19 mouse cellular contexts compared by ENCODE assay signal in the genomic region with DNA sequence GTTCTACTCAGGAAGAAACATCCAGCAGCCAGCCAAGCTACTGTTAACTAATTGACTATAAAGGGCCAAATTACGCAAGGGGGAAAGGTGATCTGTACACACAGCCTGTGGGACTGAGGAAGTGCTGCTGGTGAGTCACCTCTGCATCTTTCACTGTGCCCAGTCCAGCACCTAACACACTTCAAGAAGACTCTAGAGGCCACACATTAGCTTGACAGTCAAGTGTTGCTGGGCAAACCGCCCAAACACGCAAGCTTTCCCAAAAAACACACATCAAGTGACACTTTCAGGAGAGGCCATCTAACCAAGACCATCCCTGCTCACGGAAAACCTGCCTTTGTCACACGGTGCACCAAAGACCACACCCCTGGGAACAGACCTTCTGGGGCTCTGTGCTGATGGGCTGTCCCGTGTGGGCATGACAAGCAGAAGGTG. TPM values are rescaled to one million over a fixed set of nuclear protein-coding genes. Genes with fewer than 3 reads are reported as not detected.
DNase-seq lines count a peak whose midpoint lies in the region; ATAC-seq lines count a peak whose summit lies in the region.
"Had no signal": no experiment of that assay in that cellular context is flagged by ENCODE, and none has a peak within 500 bp of the region (broad histone marks: within the 10 kb centered on the region; RNA-seq: fewer than 3 reads in every experiment).

No protein-coding gene starts in this region.

- peak overlapping the region; percentile 37; the same call in 1 of the 2 replicates for H3K27ac ChIP-seq in liver, embryonic 12.5 days
- H3K27ac ChIP-seq in liver, embryonic 16.5 days (ENCODE audit: low read length): peak overlapping the region; percentile 60
- H3K27ac ChIP-seq in hindbrain, embryonic 12.5 days: no peak overlapping the region
- no peak overlapping the region for H3K27ac ChIP-seq in limb, embryonic 10.5 days
- H3K27ac ChIP-seq: forebrain, embryonic 15.5 days; macrophage had no signal

- no peak overlapping the region for H3K9ac ChIP-seq in liver, embryonic 12.5 days
- H3K9ac ChIP-seq in liver, embryonic 16.5 days (ENCODE audit: low read depth, low read length): no peak overlapping the region
- H3K9ac ChIP-seq in hindbrain, embryonic 12.5 days: no peak overlapping the region
- H3K9ac ChIP-seq: forebrain, embryonic 15.5 days had no signal

- H3K4me1 ChIP-seq in liver, embryonic 12.5 days: peaks cover 77% of the 10 kb centered on the region
- H3K4me1 ChIP-seq in liver, embryonic 16.5 days (ENCODE audit: control insufficient read depth, low read depth, low read length): peaks cover 47% of the 10 kb centered on the region
- H3K4me1 ChIP-seq in hindbrain, embryonic 12.5 days: no peaks in the 10 kb centered on the region
- no peaks in the 10 kb centered on the region for H3K4me1 ChIP-seq in limb, embryonic 10.5 days
- H3K4me1 ChIP-seq: forebrain, embryonic 15.5 days had no signal

- no peak overlapping the region for H3K4me3 ChIP-seq in liver, embryonic 12.5 days
- no peak overlapping the region for H3K4me3 ChIP-seq in liver, embryonic 16.5 days (ENCODE audit: low read depth, low read length)
- H3K4me3 ChIP-seq in hindbrain, embryonic 12.5 days: no peak overlapping the region
- no peak overlapping the region for H3K4me3 ChIP-seq in limb, embryonic 10.5 days
- H3K4me3 ChIP-seq: forebrain, embryonic 15.5 days had no signal

- DNase-seq in liver: no peak
- DNase-seq in lung, postnatal 36 days: peak; percentile 85
- DNase-seq in adrenal gland, postnatal 14 days: no peak
- DNase-seq in gastrocnemius, postnatal 10 days: no peak
- no peak for DNase-seq in limb, embryonic 10.5 days (ENCODE audit: low spot score)
- DNase-seq: adrenal gland, postnatal 25 days; B cell, adult 2 months; cerebellum, adult 9-11 months; kidney, adult 18-20 months; layer of hippocampus, postnatal 36 days; left cerebral cortex, postnatal 4 days; midbrain, embryonic 14.5 days; thymus, adult 18-20 months had no signal

- no peaks in the 10 kb centered on the region for H3K9me3 ChIP-seq in liver, embryonic 12.5 days (replicated peaks)
- no peaks in the 10 kb centered on the region for H3K9me3 ChIP-seq in liver, embryonic 16.5 days (replicated peaks; ENCODE audit: control insufficient read depth, low read length)
- no peaks in the 10 kb centered on the region for H3K9me3 ChIP-seq in hindbrain, embryonic 12.5 days (replicated peaks)
- H3K9me3 ChIP-seq in limb, embryonic 10.5 days (replicated peaks): no peaks in the 10 kb centered on the region
- H3K9me3 ChIP-seq: forebrain, embryonic 15.5 days had no signal

- no peaks in the 10 kb centered on the region for H3K27me3 ChIP-seq in liver, embryonic 12.5 days (replicated peaks)
- H3K27me3 ChIP-seq in liver, embryonic 16.5 days (ENCODE audit: control insufficient read depth, insufficient read depth, low read depth, low read length): no peaks in the 10 kb centered on the region
- no peaks in the 10 kb centered on the region for H3K27me3 ChIP-seq in hindbrain, embryonic 12.5 days
- H3K27me3 ChIP-seq in limb, embryonic 10.5 days (ENCODE audit: low read depth, poor library complexity, severe bottlenecking): no peaks in the 10 kb centered on the region
- H3K27me3 ChIP-seq: forebrain, embryonic 15.5 days had no signal

- H3K36me3 ChIP-seq in liver, embryonic 12.5 days: peaks cover 33% of the 10 kb centered on the region
- H3K36me3 ChIP-seq in liver, embryonic 16.5 days (ENCODE audit: control insufficient read depth, insufficient read depth): no peaks in the 10 kb centered on the region
- peaks cover 40% of the 10 kb centered on the region for H3K36me3 ChIP-seq in hindbrain, embryonic 12.5 days
- peaks cover 75% of the 10 kb centered on the region for H3K36me3 ChIP-seq in limb, embryonic 10.5 days

- no peak for ATAC-seq in liver, embryonic 12.5 days
- peak; percentile 39; the same call in 1 of the 2 replicates for ATAC-seq in liver, embryonic 16.5 days (ENCODE audit: low read depth)
- ATAC-seq in hindbrain, embryonic 12.5 days (ENCODE audit: low FRiP score): no peak
- ATAC-seq: forebrain, embryonic 15.5 days; hindbrain, embryonic 16.5 days had no signal

- 79% methylated on average over 6 of the region's 6 CpGs for WGBS in liver, embryonic 12.5 days (ENCODE audit: insufficient replicate concordance)
- WGBS in liver, embryonic 16.5 days (ENCODE audit: insufficient replicate concordance): 71% methylated on average over 6 of the region's 6 CpGs
- WGBS in hindbrain, embryonic 12.5 days: 96% methylated on average over 6 of the region's 6 CpGs
- WGBS in limb, embryonic 10.5 days: 88% methylated on average over 6 of the region's 6 CpGs

- no peak overlapping the region for H3K4me2 ChIP-seq in liver, embryonic 12.5 days
- no peak overlapping the region for H3K4me2 ChIP-seq in liver, embryonic 16.5 days (ENCODE audit: low read depth, low read length)
- no peak overlapping the region for H3K4me2 ChIP-seq in hindbrain, embryonic 12.5 days (replicated peaks)
- H3K4me2 ChIP-seq: forebrain, embryonic 15.5 days had no signal

RNA-seq across cellular contexts. Expression of a gene that starts 34.5 kb away (rescaled TPM):
- polyA plus RNA-seq in liver, embryonic 12.5 days (2016; fragmentation: Nextera tagmentation; extraction: Ambion mirVana): 2.9 and 3.2 TPM in 2 replicates
- polyA plus RNA-seq in liver, embryonic 16.5 days (2015; fragmentation: Nextera tagmentation; extraction: Ambion mirVana): 1.6 and 1.7 TPM in 2 replicates
- polyA plus RNA-seq in hindbrain, embryonic 12.5 days (2016; fragmentation: Nextera tagmentation; extraction: Ambion mirVana): 6.0 TPM in 2 replicates
- 12.6 and 17.7 TPM in 2 replicates for total RNA-seq in adrenal gland, postnatal 14 days (2021)
- 1 to 10 TPM; 2.5 to 4.8 TPM for total RNA-seq in gastrocnemius, postnatal 10 days (2021)
- 7.0 and 7.2 TPM in 2 replicates for polyA plus RNA-seq in limb, embryonic 10.5 days (2016; fragmentation: Nextera tagmentation; extraction: Ambion mirVana)

RNA-seq across cellular contexts. Expression of a gene that starts 50.1 kb away (rescaled TPM):
- 166 and 170 TPM in 2 replicates for polyA plus RNA-seq in liver, embryonic 12.5 days (2016; fragmentation: Nextera tagmentation; extraction: Ambion mirVana)
- polyA plus RNA-seq in liver, embryonic 16.5 days (2015; fragmentation: Nextera tagmentation; extraction: Ambion mirVana): 80.5 and 82.1 TPM in 2 replicates
- 43.9 and 45.9 TPM in 2 replicates for polyA plus RNA-seq in hindbrain, embryonic 12.5 days (2016; fragmentation: Nextera tagmentation; extraction: Ambion mirVana)
- 10.6 and 14.0 TPM in 2 replicates for total RNA-seq in adrenal gland, postnatal 14 days (2021)
- total RNA-seq in gastrocnemius, postnatal 10 days (2021): 100 to 1,000 TPM; 193 to 232 TPM
- 119 and 165 TPM in 2 replicates for polyA plus RNA-seq in limb, embryonic 10.5 days (2016; fragmentation: Nextera tagmentation; extraction: Ambion mirVana)

Comparison
In these comparisons a context has a peak if more than half of its experiments do, and no peak if none do; other contexts are left out.
1. H3K27ac ChIP-seq: peak in liver, embryonic 12.5 days (single experiment) and liver, embryonic 16.5 days (single experiment); none in hindbrain, embryonic 12.5 days (single experiment) and limb, embryonic 10.5 days (single experiment).